Mouse (Mus musculus) CH12.LX (cell line): ENCODE results near the gene Tmem199. TPM values are rescaled to one million over a fixed set of nuclear protein-coding genes. Genes with fewer than 3 reads are reported as not detected.

Source experiments
- DNase-seq: peaks from one replicate; pipeline ENCODE4 v3.0.0-alpha.2; 2013; ENCODE audit errors: extremely low read depth
- H3K27ac ChIP-seq: 2 replicates; pipeline ENCODE4 v1.5.1; 2012; ENCODE audit warnings: low read depth, mild to moderate bottlenecking, control low read depth, moderate library complexity; ENCODE audit not compliant: insufficient read depth
- H3K27me3 ChIP-seq: replicated peaks from 2 replicates; pipeline ENCODE3; 2012; ENCODE audit warnings: inconsistent platforms
- H3K36me3 ChIP-seq, 2 experiments: replicated peaks in 1 of 2; 2 replicates each; pipeline versions ENCODE3 to v1.6.1; 2012; ENCODE audit warnings: inconsistent platforms in 1 of 2, low read length in 1 of 2, mild to moderate bottlenecking in 1 of 2, mixed read lengths in 1 of 2, moderate library complexity in 1 of 2; ENCODE audit not compliant: control insufficient read depth in 1 of 2, insufficient read depth in 1 of 2
- H3K4me1 ChIP-seq, 2 experiments: 2 replicates each; pipeline ENCODE4 v1.6.1; 2012; ENCODE audit warnings: inconsistent platforms in 1 of 2, moderate library complexity in 1 of 2; ENCODE audit not compliant: insufficient read depth in 2 of 2, control insufficient read depth in 1 of 2
- H3K4me2 ChIP-seq: 2 replicates; pipeline ENCODE4 v1.6.1; 2012; ENCODE audit warnings: low read depth, mild to moderate bottlenecking, control low read depth; ENCODE audit not compliant: poor library complexity, insufficient read depth, severe bottlenecking
- H3K4me3 ChIP-seq, 3 experiments: fragments of 150-350 bp in 1 of 3; sonication (generic) in 1 of 3; replicated peaks in 1 of 3; 2 replicates each; pipeline versions ENCODE3 to v1.5.1; 2011 to 2012; ENCODE audit warnings: low read depth in 2 of 3, low read length in 2 of 3, mild to moderate bottlenecking in 2 of 3, moderate library complexity in 2 of 3, control low read depth in 1 of 3, improper control_type of control experiment in 1 of 3, inconsistent platforms in 1 of 3, mixed read lengths in 1 of 3; ENCODE audit not compliant: poor library complexity in 1 of 3
- H3K79me2 ChIP-seq: replicated peaks from 2 replicates; pipeline ENCODE4 v1.6.1; 2012; ENCODE audit warnings: mild to moderate bottlenecking, moderate library complexity; ENCODE audit not compliant: control insufficient read depth, poor library complexity, insufficient read depth, severe bottlenecking; ENCODE audit errors: extremely low read depth
- H3K9ac ChIP-seq: 2 replicates; pipeline ENCODE4 v1.6.1; 2012; ENCODE audit warnings: low read depth, mild to moderate bottlenecking, control low read depth, moderate library complexity; ENCODE audit not compliant: insufficient read depth
- H3K9me3 ChIP-seq: replicated peaks from 2 replicates; pipeline ENCODE3; 2012; ENCODE audit warnings: low read length, inconsistent platforms, mixed read lengths
- BHLHE40 ChIP-seq: IDR thresholded peaks from 2 replicates; pipeline ENCODE4 v1.6.1; 2011; ENCODE audit warnings: mild to moderate bottlenecking, low read depth, low read length, improper control_type of control experiment
- CHD1 ChIP-seq: IDR thresholded peaks from 2 replicates; pipeline ENCODE4 v1.6.1; 2012; ENCODE audit warnings: low read depth, low read length, improper control_type of control experiment, inconsistent platforms
- CHD2 ChIP-seq: IDR thresholded peaks from 2 replicates; pipeline ENCODE4 v1.6.1; 2011; ENCODE audit warnings: low read length, improper control_type of control experiment
- E2F4 ChIP-seq: IDR thresholded peaks from 2 replicates; pipeline ENCODE4 v1.6.1; 2011; ENCODE audit warnings: low read depth, low read length, improper control_type of control experiment; ENCODE audit not compliant: insufficient replicate concordance
- ELF1 ChIP-seq: IDR thresholded peaks from 2 replicates; pipeline ENCODE4 v1.6.1; 2014; ENCODE audit warnings: low read depth, mild to moderate bottlenecking, inconsistent platforms, low read length, improper control_type of control experiment
- GABPA ChIP-seq: IDR thresholded peaks from 2 replicates; pipeline ENCODE4 v1.6.1; 2012; ENCODE audit warnings: low read depth, low read length, improper control_type of control experiment, inconsistent platforms; ENCODE audit not compliant: insufficient replicate concordance
- IRF4 ChIP-seq: IDR thresholded peaks from 2 replicates; pipeline ENCODE4 v1.6.1; 2014; ENCODE audit warnings: low read depth, mild to moderate bottlenecking, inconsistent platforms, low read length, improper control_type of control experiment
- JUN ChIP-seq: IDR thresholded peaks from 2 replicates; pipeline ENCODE4 v1.6.1; 2011; ENCODE audit warnings: low read depth, mild to moderate bottlenecking, low read length, improper control_type of control experiment, moderate library complexity; ENCODE audit not compliant: insufficient read depth
- JUND ChIP-seq: conservative IDR thresholded peaks from 2 replicates; pipeline ENCODE4 v1.6.1; 2011; ENCODE audit warnings: low read depth, low read length, improper control_type of control experiment
- KAT2A ChIP-seq: IDR thresholded peaks from 2 replicates; pipeline ENCODE4 v1.6.1; 2012; ENCODE audit warnings: low read length, improper control_type of control experiment, inconsistent platforms; ENCODE audit not compliant: insufficient replicate concordance
- MAFK ChIP-seq: IDR thresholded peaks from 2 replicates; pipeline ENCODE4 v1.6.1; 2011; ENCODE audit warnings: low read length, improper control_type of control experiment; ENCODE audit not compliant: insufficient replicate concordance
- MEF2A ChIP-seq: IDR thresholded peaks from 2 replicates; pipeline ENCODE4 v1.6.1; 2014; ENCODE audit warnings: low read depth, mild to moderate bottlenecking, inconsistent platforms, low read length, improper control_type of control experiment, borderline replicate concordance
- MXI1 ChIP-seq: IDR thresholded peaks from 2 replicates; pipeline ENCODE4 v1.6.1; 2011; ENCODE audit warnings: mild to moderate bottlenecking, low read depth, low read length, improper control_type of control experiment
- NRF1 ChIP-seq: IDR thresholded peaks from 2 replicates; pipeline ENCODE4 v1.6.1; 2014; ENCODE audit warnings: low read depth, mild to moderate bottlenecking, inconsistent platforms, low read length, improper control_type of control experiment, moderate library complexity
- POLR2A ChIP-seq: IDR thresholded peaks from 2 replicates; pipeline ENCODE4 v1.6.1; 2011; ENCODE audit warnings: low read depth, mild to moderate bottlenecking, improper control_type of control experiment, low read length
- POLR2AphosphoS2 ChIP-seq: IDR thresholded peaks from 2 replicates; pipeline ENCODE4 v1.6.1; 2011; ENCODE audit warnings: low read depth, low read length, improper control_type of control experiment
- RAD21 ChIP-seq: IDR thresholded peaks from 2 replicates; pipeline ENCODE4 v1.6.1; 2011; ENCODE audit warnings: low read depth, mild to moderate bottlenecking, low read length, improper control_type of control experiment, moderate library complexity
- SIN3A ChIP-seq: IDR thresholded peaks from 2 replicates; pipeline ENCODE4 v1.6.1; 2012; ENCODE audit warnings: low read length, improper control_type of control experiment, inconsistent platforms
- TCF12 ChIP-seq: IDR thresholded peaks from 2 replicates; pipeline ENCODE4 v1.6.1; 2014; ENCODE audit warnings: low read depth, mild to moderate bottlenecking, inconsistent platforms, low read length, improper control_type of control experiment
- UBTF ChIP-seq: IDR thresholded peaks from 2 replicates; pipeline ENCODE4 v1.6.1; 2012; ENCODE audit warnings: low read depth, mild to moderate bottlenecking, inconsistent platforms, low read length, improper control_type of control experiment, moderate library complexity
- ZKSCAN1 ChIP-seq: IDR thresholded peaks from 2 replicates; pipeline ENCODE4 v1.6.1; 2012; ENCODE audit warnings: low read depth, inconsistent platforms, low read length, improper control_type of control experiment, borderline replicate concordance
- ZMIZ1 ChIP-seq: IDR thresholded peaks from 2 replicates; pipeline ENCODE4 v1.6.1; 2012; ENCODE audit warnings: low read depth, mild to moderate bottlenecking, inconsistent platforms, low read length, improper control_type of control experiment
- ZNF384 ChIP-seq: IDR thresholded peaks from 2 replicates; pipeline ENCODE4 v1.6.1; 2012; ENCODE audit warnings: low read depth, low read length, improper control_type of control experiment, inconsistent platforms
- dilution Hi-C: fragments of 300-500 bp; cut with MboI; formaldehyde crosslinking; loops from 2 replicates; pipeline ENCODE4 v1.14.3; 2020; ENCODE audit warnings: low sequenced_read_pairs; ENCODE audit not compliant: extremely low pct_unique_long_range_greater_than_20kb, extremely low pct_ligation_motif_present
- in situ Hi-C: fragments of 300-500 bp; cut with MboI; formaldehyde crosslinking; loops from 3 replicates; pipeline ENCODE4 v1.14.3; 2019; ENCODE audit warnings: low sequenced_read_pairs, low pct_ligation_motif_present, low pct_unique_long_range_greater_than_20kb, mixed read lengths
- polyA plus RNA-seq: library from polyadenylated mRNA; unstranded; fragments of >175 nt; gene quantifications from 2 replicates; pipeline ENCODE4 v1.2.1, GENCODE M21; 2012; ENCODE audit warnings: low read depth; ENCODE audit not compliant: insufficient read length
- total RNA-seq, 2 experiments: library from RNA; depleted of rRNA; stranded (reverse); fragments of 300-350 nt in 1 of 2; fragments of >200 nt in 1 of 2; gene quantifications; 2 replicates each; pipeline ENCODE4 v1.2.3; 2012 to 2014

The Tmem199 gene
- total and polyA plus RNA-seq, 3 experiments: 67.3 to 109 (median 80.4) TPM

- dilution Hi-C loops: no loop called here
- no peak for TF ChIP-seq KAT2A
- no peak for TF ChIP-seq GABPA
- TF ChIP-seq IRF4: no peak
- TF ChIP-seq ELF1: no peak
- TF ChIP-seq CHD1: no peak
- TF ChIP-seq MXI1: no peak
- no peak for TF ChIP-seq RAD21
- no peak for TF ChIP-seq BHLHE40
- no peak for TF ChIP-seq SIN3A
- no peak for TF ChIP-seq NRF1
- TF ChIP-seq MAFK: no peak
- no peak for TF ChIP-seq UBTF
- no peak for TF ChIP-seq POLR2AphosphoS2
- no peak for DNase-seq
- Histone ChIP-seq H3K36me3 (no peaks in the 10 kb centered on the region), H3K79me2 (no peaks in the 10 kb centered on the region), H3K4me1 (peaks cover 0 to 9% of the 10 kb centered on the region in 2 experiments; a peak in 3 of 4 replicates), H3K9me3 (peaks cover 14% of the 10 kb centered on the region), H3K4me2 (no peak overlapping the region), H3K4me3 (no peak overlapping the region), H3K9ac (no peak overlapping the region), H3K27me3 (no peaks in the 10 kb centered on the region), H3K27ac (no peak overlapping the region)
- in situ Hi-C loops: loop anchor here (25.0 kb wide), 1 partner anchor 656 kb away; no protein-coding TSS in a partner anchor
These were observed 44.1 kb upstream of the Tmem199 start for GRCm38 (mm10) chr11:78556070-78556469.

GRCm38 (mm10) chr11:78555623-78556022 lies 43.7 kb upstream of the Tmem199 start:
- TF ChIP-seq JUND (no peak), CHD2 (no peak), E2F4 (no peak), MXI1 (no peak), CHD1 (no peak), JUN (no peak), TCF12 (no peak), RAD21 (no peak), ZNF384 (no peak), ZKSCAN1 (no peak), GABPA (no peak), MEF2A (no peak), KAT2A (no peak), POLR2A (no peak), IRF4 (no peak), ZMIZ1 (no peak), NRF1 (no peak)
- no peak overlapping the region for H3K9ac ChIP-seq
- no peaks in the 10 kb centered on the region for H3K36me3 ChIP-seq
- H3K27me3 ChIP-seq: no peaks in the 10 kb centered on the region
- peaks cover 0 to 11% of the 10 kb centered on the region in 2 experiments; a peak in 3 of 4 replicates for H3K4me1 ChIP-seq
- no peaks in the 10 kb centered on the region for H3K79me2 ChIP-seq
- H3K27ac ChIP-seq: no peak overlapping the region
- DNase-seq: no peak
- in situ Hi-C loops (loop anchor here (25.0 kb wide), 1 partner anchor 657 kb away; no protein-coding TSS in a partner anchor), dilution Hi-C loops (no loop called here)
- H3K4me2 ChIP-seq: no peak overlapping the region
- peaks cover 14% of the 10 kb centered on the region for H3K9me3 ChIP-seq
- no peak overlapping the region for H3K4me3 ChIP-seq
